Mouse (Mus musculus) induced T-regulatory cell, adult 2 months (primary cell): ENCODE results near the gene Rab3gap1.

Experiments
- DNase-seq: peaks from one replicate; pipeline ENCODE4 v3.0.0-alpha.2; 2012; ENCODE audit warnings: low read depth

Gene Rab3gap1

DNA sequence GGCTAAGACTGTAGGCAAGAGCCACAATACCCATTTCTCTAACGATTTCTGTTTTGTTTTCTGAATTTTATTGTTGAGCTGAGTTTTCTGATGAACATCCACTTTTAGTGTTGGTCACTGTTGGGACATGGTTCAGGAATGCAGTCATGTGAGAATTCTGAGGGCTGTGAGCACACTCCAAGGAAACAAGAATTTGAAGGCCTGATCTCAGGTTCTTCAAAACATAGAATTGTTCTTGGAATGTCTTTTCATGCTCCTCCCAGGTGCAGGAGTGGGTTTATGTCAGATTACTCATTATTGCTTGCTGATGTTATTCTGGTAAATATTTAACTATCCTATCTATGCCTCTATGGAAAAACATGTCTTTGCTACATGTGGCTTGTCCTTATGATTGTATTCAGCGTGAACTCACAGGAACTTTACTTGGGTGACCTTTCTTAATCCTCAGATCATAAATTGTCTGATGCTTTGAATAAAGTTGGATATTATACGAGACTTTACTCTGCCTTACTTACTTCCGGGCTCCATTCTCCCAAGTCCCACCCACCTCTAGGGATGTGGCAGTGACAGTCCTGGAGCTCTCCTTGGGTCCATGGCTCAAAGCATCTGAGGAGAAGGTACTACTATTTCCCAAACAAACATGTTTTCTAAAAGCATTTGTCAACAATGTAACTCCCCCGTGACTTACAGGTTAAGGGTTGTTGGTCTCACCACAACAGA lies 114.9 kb downstream of the Rab3gap1 start:
- no peak for DNase-seq

DNA sequence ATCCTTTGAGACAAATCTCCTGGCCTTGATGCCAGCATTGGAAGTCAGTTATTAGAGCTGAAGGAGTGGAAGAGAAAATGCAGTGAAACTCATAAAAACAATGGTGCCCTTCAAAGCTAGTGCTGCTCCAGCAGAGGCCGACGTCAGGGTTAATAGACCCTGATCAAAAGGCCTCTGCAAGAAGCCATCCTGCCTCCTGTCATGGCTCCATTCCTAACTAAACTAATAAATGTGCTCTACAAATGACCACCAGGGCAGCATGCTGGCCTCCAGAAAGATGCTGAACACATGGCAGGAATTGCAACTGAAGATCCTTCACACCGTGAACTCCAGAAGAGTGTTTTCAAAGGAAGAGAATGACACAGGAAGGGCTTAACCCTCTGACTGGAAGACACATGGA lies 116.8 kb downstream of the Rab3gap1 start:
- no peak for DNase-seq

DNA sequence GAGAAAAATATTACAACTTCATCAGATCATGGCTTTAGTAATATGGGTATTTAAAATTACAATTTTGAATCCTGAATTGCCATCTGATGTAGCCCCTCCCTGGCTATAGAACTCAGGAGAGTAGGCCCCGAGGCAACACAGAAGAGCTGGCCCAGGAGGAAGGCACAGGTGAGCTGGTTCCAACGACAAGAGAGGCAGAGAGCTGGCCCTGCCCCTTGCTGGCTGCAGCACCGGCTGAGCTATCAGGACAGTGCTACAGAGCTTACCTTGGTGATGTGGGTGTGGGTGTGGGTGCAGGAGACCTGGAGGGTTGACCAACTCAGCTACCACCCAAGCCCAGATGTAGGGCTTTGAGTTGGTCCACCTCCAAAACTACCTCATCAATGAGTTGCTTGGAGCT lies 119.7 kb downstream of the Rab3gap1 start:
- no peak for DNase-seq

DNA sequence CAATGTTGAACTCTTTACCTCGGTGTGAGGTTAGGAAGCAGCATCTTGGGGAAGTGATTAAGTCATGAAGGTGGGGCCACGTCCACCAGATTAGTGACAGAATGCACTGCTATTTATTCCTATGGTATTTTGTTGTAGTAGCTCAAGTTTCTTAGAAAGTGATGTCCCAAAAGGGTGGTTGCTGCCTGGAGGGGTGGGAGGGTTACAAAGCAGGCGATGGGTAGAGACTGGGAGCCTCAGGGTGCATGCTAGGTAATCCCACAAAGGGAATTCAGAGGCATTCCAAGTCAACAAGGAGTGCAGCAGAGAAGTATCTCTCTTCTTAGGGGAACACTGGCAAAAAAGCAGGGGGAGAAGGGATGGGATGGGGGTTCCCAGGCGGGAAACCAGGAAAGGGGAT lies 120.8 kb downstream of the Rab3gap1 start:
- DNase-seq, result no peak

DNA sequence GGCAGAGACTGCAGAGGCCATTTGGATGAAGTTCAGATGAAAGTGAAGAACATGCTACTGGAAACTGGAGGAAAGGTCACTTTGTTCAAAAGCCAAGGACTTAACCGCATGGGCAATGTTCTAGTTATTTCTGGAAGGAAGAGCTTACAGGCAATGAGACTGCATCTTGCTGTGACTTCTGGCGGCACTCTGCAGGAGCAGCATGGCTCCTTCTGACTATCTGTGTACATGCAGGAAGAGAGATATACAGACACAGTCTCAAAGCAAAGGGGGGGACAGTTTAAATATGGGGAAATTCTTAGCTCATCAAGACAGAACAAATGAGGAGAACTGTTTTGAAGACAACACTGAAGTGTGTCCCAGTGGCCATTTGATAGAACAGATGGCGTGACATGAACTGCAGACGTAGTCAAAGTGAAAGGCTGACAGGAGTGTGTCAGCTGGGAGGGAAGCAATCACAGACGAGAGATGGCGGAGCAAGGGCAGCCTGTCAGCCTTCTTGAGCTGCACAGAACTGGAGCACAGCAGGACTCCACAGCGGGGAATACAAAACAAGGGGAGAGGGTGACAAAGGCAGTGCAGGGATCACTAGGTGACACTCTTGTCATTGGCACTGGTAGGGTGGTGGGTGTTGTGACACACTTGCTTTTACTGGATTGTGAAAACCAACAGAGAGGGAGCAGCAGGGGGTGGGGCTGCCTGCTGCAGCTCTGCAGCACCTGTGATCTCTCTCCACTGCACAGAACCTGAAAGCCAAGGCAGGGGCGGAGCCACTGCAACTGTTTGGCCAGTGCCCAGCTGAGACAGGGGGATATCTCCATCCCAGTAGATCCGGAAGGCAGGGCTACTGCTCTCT lies 121.5 kb downstream of the Rab3gap1 start:
- no peak for DNase-seq
